Mouse (Mus musculus) CH12.LX (cell line): Measurements from ENCODE around the gene Pde3a. TPM values are rescaled to one million over a fixed set of nuclear protein-coding genes. Genes with fewer than 3 reads are reported as not detected.
A peak's percentile ranks its signal among the peaks of the same experiment; 100 is the strongest.

Experiments used
- DNase-seq: peaks from one replicate; pipeline ENCODE4 v3.0.0-alpha.2; 2013; ENCODE audit errors: extremely low read depth
- H3K27ac ChIP-seq: 2 replicates; pipeline ENCODE4 v1.5.1; 2012; ENCODE audit warnings: low read depth, mild to moderate bottlenecking, control low read depth, moderate library complexity; ENCODE audit not compliant: insufficient read depth
- H3K27me3 ChIP-seq: replicated peaks from 2 replicates; pipeline ENCODE3; 2012; ENCODE audit warnings: inconsistent platforms
- H3K36me3 ChIP-seq, 2 experiments: replicated peaks in 1 of 2; 2 replicates each; pipeline versions ENCODE3 to v1.6.1; 2012; ENCODE audit warnings: inconsistent platforms in 1 of 2, low read length in 1 of 2, mild to moderate bottlenecking in 1 of 2, mixed read lengths in 1 of 2, moderate library complexity in 1 of 2; ENCODE audit not compliant: control insufficient read depth in 1 of 2, insufficient read depth in 1 of 2
- H3K4me1 ChIP-seq, 2 experiments: 2 replicates each; pipeline ENCODE4 v1.6.1; 2012; ENCODE audit warnings: inconsistent platforms in 1 of 2, moderate library complexity in 1 of 2; ENCODE audit not compliant: insufficient read depth in 2 of 2, control insufficient read depth in 1 of 2
- H3K4me2 ChIP-seq: 2 replicates; pipeline ENCODE4 v1.6.1; 2012; ENCODE audit warnings: low read depth, mild to moderate bottlenecking, control low read depth; ENCODE audit not compliant: poor library complexity, insufficient read depth, severe bottlenecking
- H3K4me3 ChIP-seq, 3 experiments: fragments of 150-350 bp in 1 of 3; sonication (generic) in 1 of 3; replicated peaks in 1 of 3; 2 replicates each; pipeline versions ENCODE3 to v1.5.1; 2011 to 2012; ENCODE audit warnings: low read depth in 2 of 3, low read length in 2 of 3, mild to moderate bottlenecking in 2 of 3, moderate library complexity in 2 of 3, control low read depth in 1 of 3, improper control_type of control experiment in 1 of 3, inconsistent platforms in 1 of 3, mixed read lengths in 1 of 3; ENCODE audit not compliant: poor library complexity in 1 of 3
- H3K79me2 ChIP-seq: replicated peaks from 2 replicates; pipeline ENCODE4 v1.6.1; 2012; ENCODE audit warnings: mild to moderate bottlenecking, moderate library complexity; ENCODE audit not compliant: control insufficient read depth, poor library complexity, insufficient read depth, severe bottlenecking; ENCODE audit errors: extremely low read depth
- H3K9ac ChIP-seq: 2 replicates; pipeline ENCODE4 v1.6.1; 2012; ENCODE audit warnings: low read depth, mild to moderate bottlenecking, control low read depth, moderate library complexity; ENCODE audit not compliant: insufficient read depth
- H3K9me3 ChIP-seq: replicated peaks from 2 replicates; pipeline ENCODE3; 2012; ENCODE audit warnings: low read length, inconsistent platforms, mixed read lengths
- CTCF ChIP-seq, 2 experiments: IDR thresholded peaks in 1 of 2; conservative IDR thresholded peaks in 1 of 2; 2 replicates each; pipeline ENCODE4 v1.5.1; 2011 to 2012; ENCODE audit warnings: low read depth in 2 of 2, low read length in 2 of 2, improper control_type of control experiment in 1 of 2, inconsistent platforms in 1 of 2, mild to moderate bottlenecking in 1 of 2, moderate library complexity in 1 of 2
- E2F4 ChIP-seq: IDR thresholded peaks from 2 replicates; pipeline ENCODE4 v1.6.1; 2011; ENCODE audit warnings: low read depth, low read length, improper control_type of control experiment; ENCODE audit not compliant: insufficient replicate concordance
- ETS1 ChIP-seq: conservative IDR thresholded peaks from 2 replicates; pipeline ENCODE4 v1.6.1; 2012; ENCODE audit warnings: low read depth, mild to moderate bottlenecking, inconsistent platforms, low read length, improper control_type of control experiment, moderate library complexity
- HCFC1 ChIP-seq: IDR thresholded peaks from 2 replicates; pipeline ENCODE4 v1.6.1; 2012; ENCODE audit warnings: low read depth, mild to moderate bottlenecking, inconsistent platforms, low read length, improper control_type of control experiment
- KAT2A ChIP-seq: IDR thresholded peaks from 2 replicates; pipeline ENCODE4 v1.6.1; 2012; ENCODE audit warnings: low read length, improper control_type of control experiment, inconsistent platforms; ENCODE audit not compliant: insufficient replicate concordance
- MXI1 ChIP-seq: IDR thresholded peaks from 2 replicates; pipeline ENCODE4 v1.6.1; 2011; ENCODE audit warnings: mild to moderate bottlenecking, low read depth, low read length, improper control_type of control experiment
- NELFE ChIP-seq: IDR thresholded peaks from 2 replicates; pipeline ENCODE4 v1.6.1; 2011; ENCODE audit warnings: low read depth, low read length, improper control_type of control experiment
- NRF1 ChIP-seq: IDR thresholded peaks from 2 replicates; pipeline ENCODE4 v1.6.1; 2014; ENCODE audit warnings: low read depth, mild to moderate bottlenecking, inconsistent platforms, low read length, improper control_type of control experiment, moderate library complexity
- PAX5 ChIP-seq: IDR thresholded peaks from 2 replicates; pipeline ENCODE4 v1.6.1; 2012; ENCODE audit warnings: low read length, inconsistent platforms, mixed read lengths
- POLR2AphosphoS2 ChIP-seq: IDR thresholded peaks from 2 replicates; pipeline ENCODE4 v1.6.1; 2011; ENCODE audit warnings: low read depth, low read length, improper control_type of control experiment
- RAD21 ChIP-seq: IDR thresholded peaks from 2 replicates; pipeline ENCODE4 v1.6.1; 2011; ENCODE audit warnings: low read depth, mild to moderate bottlenecking, low read length, improper control_type of control experiment, moderate library complexity
- SMC3 ChIP-seq: IDR thresholded peaks from 2 replicates; pipeline ENCODE4 v1.6.1; 2011; ENCODE audit warnings: low read depth, low read length, improper control_type of control experiment
- USF2 ChIP-seq: conservative IDR thresholded peaks from 2 replicates; pipeline ENCODE4 v1.6.1; 2011; ENCODE audit warnings: low read depth, low read length, improper control_type of control experiment
- ZC3H11A ChIP-seq: IDR thresholded peaks from 2 replicates; pipeline ENCODE4 v1.6.1; 2012; ENCODE audit warnings: low read depth, mild to moderate bottlenecking, inconsistent platforms, low read length, improper control_type of control experiment
- ZNF384 ChIP-seq: IDR thresholded peaks from 2 replicates; pipeline ENCODE4 v1.6.1; 2012; ENCODE audit warnings: low read depth, low read length, improper control_type of control experiment, inconsistent platforms
- dilution Hi-C: fragments of 300-500 bp; cut with MboI; formaldehyde crosslinking; loops from 2 replicates; pipeline ENCODE4 v1.14.3; 2020; ENCODE audit warnings: low sequenced_read_pairs; ENCODE audit not compliant: extremely low pct_unique_long_range_greater_than_20kb, extremely low pct_ligation_motif_present
- in situ Hi-C: fragments of 300-500 bp; cut with MboI; formaldehyde crosslinking; loops from 3 replicates; pipeline ENCODE4 v1.14.3; 2019; ENCODE audit warnings: low sequenced_read_pairs, low pct_ligation_motif_present, low pct_unique_long_range_greater_than_20kb, mixed read lengths
- polyA plus RNA-seq: library from polyadenylated mRNA; unstranded; fragments of >175 nt; gene quantifications from 2 replicates; pipeline ENCODE4 v1.2.1, GENCODE M21; 2012; ENCODE audit warnings: low read depth; ENCODE audit not compliant: insufficient read length
- total RNA-seq, 2 experiments: library from RNA; depleted of rRNA; stranded (reverse); fragments of 300-350 nt in 1 of 2; fragments of >200 nt in 1 of 2; gene quantifications; 2 replicates each; pipeline ENCODE4 v1.2.3; 2012 to 2014

Pde3a gene
- total and polyA plus RNA-seq, 3 experiments, result under 0.01 to 0.04 (median 0.03) TPM

- Histone ChIP-seq H3K9me3 (no peaks in the 10 kb centered on the region), H3K27me3 (no peaks in the 10 kb centered on the region), H3K4me2 (no peak overlapping the region), H3K36me3 (no peaks in the 10 kb centered on the region), H3K4me3 (no peak overlapping the region), H3K27ac (no peak overlapping the region), H3K4me1 (no peaks in the 10 kb centered on the region), H3K9ac (no peak overlapping the region), H3K79me2 (no peaks in the 10 kb centered on the region)
- DNase-seq, result no peak
- in situ Hi-C loops (loop anchor here (25.0 kb wide), 1 partner anchor 101 kb away; no protein-coding TSS in a partner anchor), dilution Hi-C loops (no loop called here)
- TF ChIP-seq HCFC1 (no peak), CTCF (conservative IDR thresholded peaks at IDR 0.05 in 1 of 2, IDR thresholded peaks at IDR 0.05 in 1 of 2; ENCODE audit: low read depth in 2 of 2, low read length in 2 of 2) (no peak), NELFE (no peak), NRF1 (no peak), ZC3H11A (no peak), MXI1 (no peak), USF2 (no peak), ZNF384 (no peak), KAT2A (no peak), POLR2AphosphoS2 (no peak), PAX5 (no peak), RAD21 (no peak), E2F4 (no peak)
These were observed 87.4 kb downstream of the Pde3a start for GRCm38 (mm10) chr6:141336438-141336837.

DNA sequence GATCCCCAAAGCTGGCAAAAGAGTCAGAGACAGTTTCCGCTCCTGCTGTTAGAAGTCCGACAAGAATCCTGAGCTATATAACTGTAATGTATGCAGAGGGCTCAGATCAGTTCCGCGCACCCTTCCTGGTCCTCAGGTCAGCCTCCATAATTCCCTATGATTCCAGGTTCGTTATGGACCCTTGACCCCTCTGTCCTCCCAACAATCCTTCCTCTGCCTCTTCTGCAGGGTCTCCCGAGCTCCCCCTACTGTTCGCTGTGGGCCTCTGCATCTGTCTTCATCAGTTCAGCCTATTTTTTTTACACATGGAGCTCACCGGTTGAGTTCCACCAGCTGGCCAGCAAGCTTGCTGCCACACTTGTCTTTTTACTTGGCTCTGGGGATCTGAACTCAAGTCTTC lies 88.6 kb downstream of the Pde3a start:
- Histone ChIP-seq H3K9me3 (no peaks in the 10 kb centered on the region), H3K4me1 (no peaks in the 10 kb centered on the region), H3K4me2 (no peak overlapping the region), H3K9ac (no peak overlapping the region), H3K27me3 (no peaks in the 10 kb centered on the region), H3K36me3 (no peaks in the 10 kb centered on the region), H3K4me3 (no peak overlapping the region), H3K27ac (no peak overlapping the region), H3K79me2 (no peaks in the 10 kb centered on the region)
- in situ Hi-C loops (loop anchor here (25.0 kb wide), 1 partner anchor 100 kb away; no protein-coding TSS in a partner anchor), dilution Hi-C loops (no loop called here)
- DNase-seq, result peak; percentile 58
- TF ChIP-seq NELFE (no peak), SMC3 (0 out of 2 replicates have a peak, but pooled peaks have one; percentile 27), ZNF384 (peak; percentile 47; the same call in 1 of the 2 replicates), KAT2A (no peak), ETS1 (no peak), CTCF (conservative IDR thresholded peaks at IDR 0.05 in 1 of 2, IDR thresholded peaks at IDR 0.05 in 1 of 2; ENCODE audit: low read depth in 2 of 2, low read length in 2 of 2) (peak; percentile 51 to 57)
